Mouse (Mus musculus): ENCODE data around the gene Gm42669. TPM values are rescaled to one million over a fixed set of nuclear protein-coding genes. Genes with fewer than 3 reads are reported as not detected.

Gene Gm42669
- polyA plus RNA-seq, 1 experiment from 2014 or later: 0.16 TPM

DNA sequence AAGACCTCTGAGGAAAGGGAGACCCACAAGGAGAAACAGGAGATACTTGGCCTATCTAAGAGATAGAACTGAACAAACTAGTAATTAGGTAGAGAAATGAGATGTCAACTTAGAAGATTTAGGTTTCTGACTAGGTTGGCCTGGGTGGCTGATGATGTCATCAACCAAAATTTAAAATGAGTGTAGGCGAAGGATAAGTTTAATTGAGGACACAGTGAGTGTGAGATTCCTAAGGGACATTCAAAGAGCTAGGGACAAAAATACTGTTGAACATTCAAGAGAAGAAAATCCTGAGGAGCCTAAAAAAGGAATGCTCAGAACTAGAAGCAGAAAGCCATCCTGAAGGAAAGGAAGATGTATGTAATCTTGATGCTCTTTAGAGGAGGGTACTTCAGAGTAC is 8.7 kb downstream of the Gm42669 start:
- Histone ChIP-seq H3K27me3 (ENCODE audit: insufficient read depth, low read length) (no peaks in the 10 kb centered on the region), H3K9me3 (replicated peaks; ENCODE audit: low read length) (no peaks in the 10 kb centered on the region), H3K36me3 (ENCODE audit: insufficient read depth, low read length) (no peaks in the 10 kb centered on the region), H3K4me1 (replicated peaks; ENCODE audit: insufficient read depth, low read length) (no peaks in the 10 kb centered on the region), H3K27ac (no peak overlapping the region), H3K4me2 (ENCODE audit: low read length) (no peak overlapping the region), H3K9ac (ENCODE audit: low read depth, low read length) (no peak overlapping the region), H3K4me3 (replicated peaks; ENCODE audit: low read depth, low read length) (no peak overlapping the region)
- ATAC-seq (replicated peaks; ENCODE audit: low FRiP score, low read depth): no peak
- no peak for DNase-seq (ENCODE audit: low spot score)
- 92% methylated on average over 1 of the region's 1 CpGs for WGBS
- no peak for TF ChIP-seq CTCF (IDR thresholded peaks at IDR 0.05; ENCODE audit: low read depth)

DNA sequence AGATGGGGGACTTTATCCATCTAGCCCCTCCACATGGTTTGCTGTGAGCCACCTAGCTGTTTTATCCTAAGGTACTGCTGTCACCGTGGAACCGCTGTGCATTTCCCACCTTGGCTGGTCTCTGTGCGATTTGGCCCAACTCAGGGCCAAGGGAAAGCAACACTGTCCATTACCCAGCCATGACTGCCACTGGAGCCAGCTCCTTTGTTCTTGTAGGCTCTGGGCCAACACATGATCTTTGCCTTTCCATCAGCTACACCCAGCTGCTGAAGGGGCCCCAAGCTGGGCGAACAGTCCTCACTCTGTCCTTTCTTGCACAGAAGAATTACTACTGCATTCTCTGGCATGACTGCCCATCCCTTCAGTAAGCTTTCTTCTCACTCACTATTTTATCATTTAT is 11.2 kb downstream of the Gm42669 start:
- Histone ChIP-seq H3K4me3 (replicated peaks; ENCODE audit: low read depth, low read length) (no peak overlapping the region), H3K36me3 (ENCODE audit: insufficient read depth, low read length) (no peaks in the 10 kb centered on the region), H3K4me2 (ENCODE audit: low read length) (no peak overlapping the region), H3K4me1 (replicated peaks; ENCODE audit: insufficient read depth, low read length) (no peaks in the 10 kb centered on the region), H3K27me3 (ENCODE audit: insufficient read depth, low read length) (no peaks in the 10 kb centered on the region), H3K9me3 (replicated peaks; ENCODE audit: low read length) (no peaks in the 10 kb centered on the region), H3K9ac (ENCODE audit: low read depth, low read length) (no peak overlapping the region), H3K27ac (no peak overlapping the region)
- DNase-seq (ENCODE audit: low spot score): no peak
- no peak for TF ChIP-seq CTCF (IDR thresholded peaks at IDR 0.05; ENCODE audit: low read depth)
- 88% methylated on average over 4 of the region's 4 CpGs for WGBS
- ATAC-seq (replicated peaks; ENCODE audit: low FRiP score, low read depth): no peak

DNA sequence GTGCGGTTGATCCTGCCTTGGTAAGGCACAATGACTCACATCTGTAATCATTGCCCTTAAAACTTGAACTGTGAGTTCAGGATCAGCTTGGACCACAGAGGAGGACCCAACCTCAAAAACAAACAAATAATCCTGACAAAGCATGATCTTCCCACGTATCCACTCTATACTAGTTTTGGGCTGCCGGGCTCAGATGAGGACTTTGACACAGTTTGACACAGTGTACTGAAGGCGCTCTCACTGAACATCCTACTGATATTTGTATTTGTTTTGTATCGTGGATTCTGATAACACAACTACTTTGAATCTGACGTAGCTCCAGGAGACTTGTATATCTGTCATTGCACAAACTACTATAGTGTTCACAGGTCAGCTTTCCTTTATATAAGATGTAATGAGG is 14.0 kb downstream of the Gm42669 start:
- Histone ChIP-seq H3K9me3 (replicated peaks; ENCODE audit: low read length) (no peaks in the 10 kb centered on the region), H3K4me1 (replicated peaks; ENCODE audit: insufficient read depth, low read length) (no peaks in the 10 kb centered on the region), H3K4me2 (ENCODE audit: low read length) (no peak overlapping the region), H3K4me3 (replicated peaks; ENCODE audit: low read depth, low read length) (no peak overlapping the region), H3K27ac (no peak overlapping the region), H3K9ac (ENCODE audit: low read depth, low read length) (no peak overlapping the region), H3K36me3 (ENCODE audit: insufficient read depth, low read length) (no peaks in the 10 kb centered on the region), H3K27me3 (ENCODE audit: insufficient read depth, low read length) (no peaks in the 10 kb centered on the region)
- ATAC-seq (replicated peaks; ENCODE audit: low FRiP score, low read depth): no peak
- WGBS: 81% methylated on average over 6 of the region's 6 CpGs
- no peak for TF ChIP-seq CTCF (IDR thresholded peaks at IDR 0.05; ENCODE audit: low read depth)
- DNase-seq (ENCODE audit: low spot score): no peak

DNA sequence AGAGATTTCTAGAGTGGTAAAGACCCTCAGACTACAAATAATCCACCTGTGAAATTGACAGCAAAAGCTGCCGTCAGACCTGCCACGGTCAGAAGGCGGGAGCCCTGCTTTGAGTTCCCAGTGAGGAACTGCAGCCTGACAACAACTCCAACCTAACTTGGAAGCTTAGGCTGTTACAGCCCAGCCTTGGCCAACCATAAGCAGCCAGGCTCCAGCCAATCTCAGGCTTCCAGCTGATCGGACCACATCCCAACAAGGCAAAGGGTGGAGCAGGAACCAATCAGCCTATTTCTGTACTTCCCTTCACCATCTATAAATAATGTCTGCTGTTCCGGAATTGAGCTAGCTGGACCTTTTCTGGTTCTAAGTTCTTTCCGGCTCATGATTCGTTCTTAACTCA is 14.5 kb downstream of the Gm42669 start:
- H3K27me3 ChIP-seq (ENCODE audit: insufficient read depth, low read length): no peaks in the 10 kb centered on the region
- H3K9me3 ChIP-seq (replicated peaks; ENCODE audit: low read length): no peaks in the 10 kb centered on the region
- ATAC-seq (replicated peaks; ENCODE audit: low FRiP score, low read depth) (no peak), DNase-seq (ENCODE audit: low spot score) (peak; percentile 55)
- no peak overlapping the region for H3K4me2 ChIP-seq (ENCODE audit: low read length)
- H3K9ac ChIP-seq (ENCODE audit: low read depth, low read length): no peak overlapping the region
- 60% methylated on average over 7 of the region's 7 CpGs for WGBS
- H3K27ac ChIP-seq: no peak overlapping the region
- no peaks in the 10 kb centered on the region for H3K36me3 ChIP-seq (ENCODE audit: insufficient read depth, low read length)
- no peak for TF ChIP-seq CTCF (IDR thresholded peaks at IDR 0.05; ENCODE audit: low read depth)
- H3K4me3 ChIP-seq (replicated peaks; ENCODE audit: low read depth, low read length): no peak overlapping the region
- no peaks in the 10 kb centered on the region for H3K4me1 ChIP-seq (replicated peaks; ENCODE audit: insufficient read depth, low read length)

DNA sequence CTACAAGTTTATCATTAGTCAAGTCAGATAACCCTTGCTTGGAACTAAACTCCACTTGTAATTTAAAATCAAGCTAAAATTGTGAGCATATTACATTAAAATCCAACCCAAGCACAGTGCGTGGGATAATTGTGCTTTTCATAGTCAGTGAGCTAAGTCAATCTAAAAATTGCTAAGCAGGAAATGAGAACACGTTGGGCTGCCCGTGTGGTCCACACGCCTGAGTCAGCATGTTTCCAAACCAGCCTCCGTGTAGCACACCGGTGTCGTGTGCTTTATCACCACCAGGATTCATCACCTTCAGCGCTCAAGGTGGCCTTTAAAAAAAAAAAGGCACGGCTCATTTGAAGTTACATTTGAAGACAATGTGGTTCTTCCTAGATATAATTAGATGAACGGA is 16.9 kb downstream of the Gm42669 start:
- 73% methylated on average over 10 of the region's 10 CpGs for WGBS
- no peak for ATAC-seq (replicated peaks; ENCODE audit: low FRiP score, low read depth)
- Histone ChIP-seq H3K4me1 (replicated peaks; ENCODE audit: insufficient read depth, low read length) (no peaks in the 10 kb centered on the region), H3K27me3 (ENCODE audit: insufficient read depth, low read length) (no peaks in the 10 kb centered on the region), H3K9me3 (replicated peaks; ENCODE audit: low read length) (no peaks in the 10 kb centered on the region), H3K36me3 (ENCODE audit: insufficient read depth, low read length) (no peaks in the 10 kb centered on the region), H3K27ac (no peak overlapping the region), H3K4me3 (replicated peaks; ENCODE audit: low read depth, low read length) (no peak overlapping the region), H3K4me2 (ENCODE audit: low read length) (no peak overlapping the region), H3K9ac (ENCODE audit: low read depth, low read length) (no peak overlapping the region)
- DNase-seq (ENCODE audit: low spot score): no peak
- TF ChIP-seq CTCF (IDR thresholded peaks at IDR 0.05; ENCODE audit: low read depth): no peak

DNA sequence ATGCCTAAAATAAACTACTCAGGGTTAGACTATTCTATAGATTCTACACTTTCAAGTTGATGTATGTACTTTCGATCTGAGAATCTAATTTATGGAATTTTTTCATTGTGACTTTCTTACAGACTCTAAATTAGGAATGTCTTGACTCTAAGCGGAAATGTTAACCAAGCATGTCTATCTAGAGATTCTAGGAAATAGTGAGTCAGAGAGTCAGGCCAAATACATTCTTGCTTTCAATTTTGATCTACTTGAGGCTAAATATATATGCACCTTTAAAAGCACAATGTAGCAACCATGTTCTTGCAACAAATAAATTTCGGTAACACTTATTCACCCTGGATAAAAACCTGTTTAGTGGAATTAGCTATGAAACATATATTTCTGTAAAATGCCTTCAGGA is 21.4 kb downstream of the Gm42669 start:
- no peak overlapping the region for H3K4me3 ChIP-seq (replicated peaks; ENCODE audit: low read depth, low read length)
- no peaks in the 10 kb centered on the region for H3K9me3 ChIP-seq (replicated peaks; ENCODE audit: low read length)
- H3K4me2 ChIP-seq (ENCODE audit: low read length): no peak overlapping the region
- TF ChIP-seq CTCF (IDR thresholded peaks at IDR 0.05; ENCODE audit: low read depth): no peak
- DNase-seq (ENCODE audit: low spot score) (no peak), ATAC-seq (replicated peaks; ENCODE audit: low FRiP score, low read depth) (no peak)
- H3K36me3 ChIP-seq (ENCODE audit: insufficient read depth, low read length): no peaks in the 10 kb centered on the region
- H3K4me1 ChIP-seq (replicated peaks; ENCODE audit: insufficient read depth, low read length): no peaks in the 10 kb centered on the region
- no peak overlapping the region for H3K9ac ChIP-seq (ENCODE audit: low read depth, low read length)
- H3K27me3 ChIP-seq (ENCODE audit: insufficient read depth, low read length): no peaks in the 10 kb centered on the region
- no peak overlapping the region for H3K27ac ChIP-seq
- 77% methylated on average over 3 of the region's 3 CpGs for WGBS

DNA sequence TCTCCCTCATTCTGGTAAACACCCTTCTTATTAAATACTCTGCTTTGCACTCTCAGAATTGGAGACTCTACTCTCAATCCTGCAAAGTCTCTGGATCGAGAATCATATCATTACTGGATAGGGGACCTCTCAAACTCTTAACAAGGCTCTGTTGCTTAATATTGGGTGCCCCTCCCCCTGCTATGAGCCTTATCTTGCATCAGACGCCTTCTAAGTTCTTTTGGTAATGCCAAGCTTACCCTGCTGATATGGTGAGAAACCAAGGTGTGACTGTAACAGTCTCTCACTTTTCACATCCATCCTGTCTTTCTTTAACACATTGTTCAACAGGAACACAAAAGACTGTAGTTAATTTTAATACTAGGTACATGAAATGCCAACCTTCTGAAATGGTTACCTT is 26.2 kb downstream of the Gm42669 start:
- no peak for ATAC-seq (replicated peaks; ENCODE audit: low FRiP score, low read depth)
- Histone ChIP-seq H3K9ac (ENCODE audit: low read depth, low read length) (no peak overlapping the region), H3K27me3 (ENCODE audit: insufficient read depth, low read length) (no peaks in the 10 kb centered on the region), H3K36me3 (ENCODE audit: insufficient read depth, low read length) (no peaks in the 10 kb centered on the region), H3K4me1 (replicated peaks; ENCODE audit: insufficient read depth, low read length) (no peaks in the 10 kb centered on the region), H3K4me2 (ENCODE audit: low read length) (no peak overlapping the region), H3K4me3 (replicated peaks; ENCODE audit: low read depth, low read length) (no peak overlapping the region), H3K27ac (no peak overlapping the region), H3K9me3 (replicated peaks; ENCODE audit: low read length) (no peaks in the 10 kb centered on the region)
- no peak for TF ChIP-seq CTCF (IDR thresholded peaks at IDR 0.05; ENCODE audit: low read depth)
- WGBS: 74% methylated on average over 2 of the region's 2 CpGs
- DNase-seq (ENCODE audit: low spot score): no peak
